Mouse (Mus musculus) G1E (cell line): ENCODE results near the gene Glycam1.

ENCODE experiments used
- CTCF ChIP-seq: IDR thresholded peaks from 2 replicates; pipeline ENCODE4 v1.5.1; 2012; ENCODE audit warnings: low read depth, low read length, inconsistent platforms, mixed read lengths
- GATA1 ChIP-seq: IDR thresholded peaks from 2 replicates; pipeline ENCODE4 v1.6.1; 2012; ENCODE audit warnings: borderline replicate concordance, low read length, inconsistent platforms, mixed read lengths
- GATA2 ChIP-seq: IDR thresholded peaks from 2 replicates; pipeline ENCODE4 v1.6.1; 2012; ENCODE audit warnings: low read depth, low read length, inconsistent platforms, borderline replicate concordance
- POLR2AphosphoS5 ChIP-seq: IDR thresholded peaks from 2 replicates; pipeline ENCODE4 v1.6.1; 2012; ENCODE audit warnings: low read depth, low read length, inconsistent platforms; ENCODE audit not compliant: insufficient replicate concordance
- TAL1 ChIP-seq: conservative IDR thresholded peaks from 2 replicates; pipeline ENCODE4 v1.6.1; 2012; ENCODE audit warnings: low read depth, low read length, inconsistent platforms, mixed read lengths

GRCm38 (mm10) chr15:103519386-103520378, 45.2 kb downstream of the Glycam1 start:
- TF ChIP-seq CTCF (no peak), GATA1 (no peak), POLR2AphosphoS5 (no peak), TAL1 (no peak), GATA2 (no peak)
